Mouse (Mus musculus): ENCODE measurements around the gene Ccdc181. TPM values are rescaled to one million over a fixed set of nuclear protein-coding genes. Genes with fewer than 3 reads are reported as not detected.

The Ccdc181 gene
- polyA plus RNA-seq, 1 experiment from 2014 or later, result 22.7 TPM

Other genes with a start within 250 kb of the Ccdc181 start
- gene Sele, start 227.4 kb upstream of the Ccdc181 start, polyA plus RNA-seq (2015; fragmentation: Nextera tagmentation; extraction: Ambion mirVana), result not detected in 2 replicates
- gene Sell, start 213.6 kb upstream of the Ccdc181 start, polyA plus RNA-seq (2015; fragmentation: Nextera tagmentation; extraction: Ambion mirVana), result 0.09 and 0.17 TPM in 2 replicates
- gene Selp, start 160.3 kb upstream of the Ccdc181 start, polyA plus RNA-seq (2015; fragmentation: Nextera tagmentation; extraction: Ambion mirVana), result 0.13 TPM in 1 of 2 replicates, not detected in the other
- gene F5, start 123.7 kb upstream of the Ccdc181 start, polyA plus RNA-seq (2015; fragmentation: Nextera tagmentation; extraction: Ambion mirVana), result 0.06 and 0.10 TPM in 2 replicates
- gene Slc19a2, start 26.5 kb upstream of the Ccdc181 start, polyA plus RNA-seq (2015; fragmentation: Nextera tagmentation; extraction: Ambion mirVana), result 5.8 and 7.1 TPM in 2 replicates
- 30.1 and 30.3 TPM in 2 replicates for gene Nme7, start 28.5 kb downstream of the Ccdc181 start, polyA plus RNA-seq (2015; fragmentation: Nextera tagmentation; extraction: Ambion mirVana)
- 32.1 and 33.0 TPM in 2 replicates for gene Blzf1, start 31.9 kb downstream of the Ccdc181 start, polyA plus RNA-seq (2015; fragmentation: Nextera tagmentation; extraction: Ambion mirVana)
- gene Atp1b1, start 182.8 kb downstream of the Ccdc181 start, polyA plus RNA-seq (2015; fragmentation: Nextera tagmentation; extraction: Ambion mirVana), result 129 and 131 TPM in 2 replicates